Mouse (Mus musculus) liver, adult (tissue): ENCODE results near the gene Ccdc137.

Source experiments
- GATA4 ChIP-seq: IDR thresholded peaks from 2 replicates; pipeline ENCODE4 v1.6.1; 2014; ENCODE audit warnings: mild to moderate bottlenecking, low read length; ENCODE audit not compliant: insufficient replicate concordance

Ccdc137 gene

GRCm38 (mm10) chr11:120452246-120452645 lies 5.7 kb upstream of the Ccdc137 start:
- TF ChIP-seq GATA4, result no peak

- TF ChIP-seq GATA4, result no peak
Observed at GRCm38 (mm10) chr11:120453306-120453705, 4.6 kb upstream of the Ccdc137 start, which contains the start of gene Pde6g. TSS of gene Pde6g (minus strand) at chr11:120453500.

GRCm38 (mm10) chr11:120454965-120455364 lies 3.0 kb upstream of the Ccdc137 start:
- no peak for TF ChIP-seq GATA4

GRCm38 (mm10) chr11:120455413-120455812 lies 2.5 kb upstream of the Ccdc137 start:
- TF ChIP-seq GATA4, result no peak

GRCm38 (mm10) chr11:120457370-120457769 lies 545 bp upstream of the Ccdc137 start:
- TF ChIP-seq GATA4, result no peak

GRCm38 (mm10) chr11:120458847-120459597 lies 1.1 kb downstream of the Ccdc137 start:
- TF ChIP-seq GATA4, result no peak

- TF ChIP-seq GATA4, result no peak
Observed at GRCm38 (mm10) chr11:120463536-120463935, 5.6 kb downstream of the Ccdc137 start.

- no peak for TF ChIP-seq GATA4
Observed at GRCm38 (mm10) chr11:120464365-120464764, 6.5 kb downstream of the Ccdc137 start.

- no peak for TF ChIP-seq GATA4
Observed at GRCm38 (mm10) chr11:120465521-120465920, 7.6 kb downstream of the Ccdc137 start.

GRCm38 (mm10) chr11:120467051-120467735 lies 9.3 kb downstream of the Ccdc137 start, which contains the start of gene Arl16:
TSS of gene Arl16 (minus strand) at chr11:120467607.
- TF ChIP-seq GATA4, result no peak

GRCm38 (mm10) chr11:120467736-120468092 lies 9.8 kb downstream of the Ccdc137 start:
- TF ChIP-seq GATA4, result no peak

GRCm38 (mm10) chr11:120472052-120472451 lies 14.1 kb downstream of the Ccdc137 start:
- TF ChIP-seq GATA4, result no peak

GRCm38 (mm10) chr11:120483448-120483934 lies 25.6 kb downstream of the Ccdc137 start:
- TF ChIP-seq GATA4, result no peak

- peak; percentile 51; the same call in 1 of the 2 replicates for TF ChIP-seq GATA4
Observed at GRCm38 (mm10) chr11:120484265-120484981, 26.5 kb downstream of the Ccdc137 start, which contains the start of gene Mrpl12. TSS of gene Mrpl12 (plus strand) at chr11:120484613.

GRCm38 (mm10) chr11:120485251-120485650 lies 27.3 kb downstream of the Ccdc137 start:
- no peak for TF ChIP-seq GATA4
